Mouse (Mus musculus) frontal cortex, postnatal 10 days (tissue): ENCODE measurements around the gene Gcn1l1.

Source experiments
- DNase-seq, 2 experiments: peaks; one replicate each; pipeline ENCODE4 v3.0.0; 2022; ENCODE audit warnings: low spot score in 2 of 2, mixed read lengths in 1 of 2

Gene Gcn1l1

GRCm38 (mm10) chr5:115534856-115535255, 30.2 kb upstream of the Gcn1l1 start:
- no peak for DNase-seq

GRCm38 (mm10) chr5:115535635-115536034, 29.4 kb upstream of the Gcn1l1 start:
- no peak for DNase-seq

- DNase-seq = no peak
Measured at GRCm38 (mm10) chr5:115538017-115538692, 26.9 kb upstream of the Gcn1l1 start.

- DNase-seq = peak; percentile 78 to 86
Measured at GRCm38 (mm10) chr5:115538693-115539043, 26.4 kb upstream of the Gcn1l1 start.

GRCm38 (mm10) chr5:115542635-115543384, 22.2 kb upstream of the Gcn1l1 start:
- no peak for DNase-seq

- peak in 1 of 2 experiments; percentile 64 for DNase-seq
Measured at GRCm38 (mm10) chr5:115543509-115544253, 21.4 kb upstream of the Gcn1l1 start.

GRCm38 (mm10) chr5:115544655-115545185, 20.3 kb upstream of the Gcn1l1 start:
- no peak for DNase-seq

GRCm38 (mm10) chr5:115545636-115546035, 19.4 kb upstream of the Gcn1l1 start:
- no peak for DNase-seq

- no peak for DNase-seq
Measured at GRCm38 (mm10) chr5:115546536-115546935, 18.5 kb upstream of the Gcn1l1 start.

GRCm38 (mm10) chr5:115547014-115547413, 18.0 kb upstream of the Gcn1l1 start:
- no peak for DNase-seq

GRCm38 (mm10) chr5:115547421-115547820, 17.6 kb upstream of the Gcn1l1 start:
- no peak for DNase-seq

- no peak for DNase-seq
Measured at GRCm38 (mm10) chr5:115548501-115549285, 16.4 kb upstream of the Gcn1l1 start.

- DNase-seq = no peak
Measured at GRCm38 (mm10) chr5:115550482-115551005, 14.5 kb upstream of the Gcn1l1 start.

- no peak for DNase-seq
Measured at GRCm38 (mm10) chr5:115551386-115551785, 13.7 kb upstream of the Gcn1l1 start.

GRCm38 (mm10) chr5:115551799-115552198, 13.3 kb upstream of the Gcn1l1 start:
- no peak for DNase-seq

GRCm38 (mm10) chr5:115553801-115554420, 11.1 kb upstream of the Gcn1l1 start:
- no peak for DNase-seq

GRCm38 (mm10) chr5:115554536-115555291, 10.3 kb upstream of the Gcn1l1 start:
- no peak for DNase-seq

GRCm38 (mm10) chr5:115556217-115556616, 8.8 kb upstream of the Gcn1l1 start:
- peak in 1 of 2 experiments; percentile 61 for DNase-seq

GRCm38 (mm10) chr5:115558182-115558794, 6.8 kb upstream of the Gcn1l1 start:
- no peak for DNase-seq
